Mouse (Mus musculus): Measurements from ENCODE around the gene Gtf2a1.

GRCm38 (mm10) chr12:91579665-91580064 is 10.6 kb downstream of the Gtf2a1 start:
- TF ChIP-seq CTCF (IDR thresholded peaks at IDR 0.05; ENCODE audit: low read depth, low read length) (no peak), POLR2A (IDR thresholded peaks at IDR 0.05; ENCODE audit: borderline replicate concordance, low read depth, low read length) (no peak)
